Mouse (Mus musculus) small intestine, adult 2 months (tissue): ENCODE data around the gene Rpl15.

Experiments used
- CTCF ChIP-seq: fragments of 200-500 bp; IDR thresholded peaks from 2 replicates; pipeline ENCODE4 v1.5.1; 2012; ENCODE audit warnings: low read depth, mild to moderate bottlenecking, control low read depth, inconsistent platforms, low read length, moderate library complexity, mixed read lengths; ENCODE audit not compliant: insufficient replicate concordance, insufficient read length; ENCODE audit errors: extremely low read depth
- POLR2A ChIP-seq: fragments of 200-500 bp; IDR thresholded peaks from 2 replicates; pipeline ENCODE4 v1.6.1; 2012; ENCODE audit warnings: low read depth, mild to moderate bottlenecking, control low read depth, inconsistent platforms, low read length, moderate library complexity

- no peak for TF ChIP-seq POLR2A
- no peak for TF ChIP-seq CTCF
These were observed 30.4 kb upstream of the Rpl15 start for GRCm38 (mm10) chr14:18301591-18301990.
